ENCODE assay signal across 21 mouse cellular contexts in genomic region chr4:54074226-54074625, GRCm38 (mm10).
DNase-seq lines count a peak whose midpoint lies in the region; ATAC-seq and TF ChIP-seq lines count a peak whose summit lies in the region.
"Had no signal": no experiment of that assay in that cellular context is flagged by ENCODE, and none has a peak within 500 bp of the region (broad histone marks: within the 10 kb centered on the region; RNA-seq: fewer than 3 reads in every experiment).

No protein-coding gene starts in this region.

- H3K9me3 ChIP-seq in forebrain, embryonic 10.5 days, result peaks cover 14% of the 10 kb centered on the region
- no peaks in the 10 kb centered on the region for H3K9me3 ChIP-seq in forebrain, embryonic 15.5 days
- H3K9me3 ChIP-seq in hindbrain, embryonic 16.5 days (ENCODE audit: control insufficient read depth, low read length), result no peaks in the 10 kb centered on the region
- H3K9me3 ChIP-seq in hindbrain, postnatal 0 days (ENCODE audit: low read length), result peaks cover 3% of the 10 kb centered on the region
- H3K9me3 ChIP-seq: liver, embryonic 13.5 days had no signal

- 65% methylated on average over 5 of the region's 5 CpGs for WGBS in forebrain, embryonic 10.5 days
- 60% methylated on average over 5 of the region's 5 CpGs for WGBS in forebrain, embryonic 15.5 days
- 49% methylated on average over 5 of the region's 5 CpGs for WGBS in hindbrain, embryonic 16.5 days
- 65% methylated on average over 5 of the region's 5 CpGs for WGBS in hindbrain, postnatal 0 days

- H3K4me1 ChIP-seq in forebrain, embryonic 10.5 days, result peaks cover 38% of the 10 kb centered on the region
- peaks cover 10% of the 10 kb centered on the region for H3K4me1 ChIP-seq in forebrain, embryonic 15.5 days
- no peaks in the 10 kb centered on the region; the same call in none of the 2 replicates for H3K4me1 ChIP-seq in hindbrain, embryonic 16.5 days (ENCODE audit: control insufficient read depth, insufficient read depth, low read depth, low read length)
- no peaks in the 10 kb centered on the region for H3K4me1 ChIP-seq in hindbrain, postnatal 0 days (ENCODE audit: insufficient read depth, low read length)
- H3K4me1 ChIP-seq: heart, embryonic 13.5 days; liver, embryonic 13.5 days had no signal

- H3K27me3 ChIP-seq in forebrain, embryonic 10.5 days (ENCODE audit: poor library complexity, severe bottlenecking), result no peaks in the 10 kb centered on the region
- H3K27me3 ChIP-seq in forebrain, embryonic 15.5 days, result no peaks in the 10 kb centered on the region
- no peaks in the 10 kb centered on the region for H3K27me3 ChIP-seq in hindbrain, embryonic 16.5 days (replicated peaks; ENCODE audit: control insufficient read depth, insufficient read depth, low read length)
- H3K27me3 ChIP-seq in hindbrain, postnatal 0 days (ENCODE audit: insufficient read depth, low read length), result no peaks in the 10 kb centered on the region
- H3K27me3 ChIP-seq: heart, embryonic 13.5 days; liver, embryonic 13.5 days had no signal

- H3K4me3 ChIP-seq in forebrain, embryonic 10.5 days, result no peak overlapping the region
- no peak overlapping the region for H3K4me3 ChIP-seq in forebrain, embryonic 15.5 days
- no peak overlapping the region for H3K4me3 ChIP-seq in hindbrain, embryonic 16.5 days (ENCODE audit: low read length)
- no peak overlapping the region for H3K4me3 ChIP-seq in hindbrain, postnatal 0 days (ENCODE audit: low read length)
- H3K4me3 ChIP-seq: heart, embryonic 13.5 days; layer of hippocampus, adult 2 months; liver, embryonic 13.5 days had no signal

- no peak overlapping the region for H3K9ac ChIP-seq in forebrain, embryonic 15.5 days (replicated peaks)
- no peak overlapping the region for H3K9ac ChIP-seq in hindbrain, embryonic 16.5 days (ENCODE audit: low read depth, low read length)
- no peak overlapping the region for H3K9ac ChIP-seq in hindbrain, postnatal 0 days (replicated peaks; ENCODE audit: low read length)
- H3K9ac ChIP-seq: heart, embryonic 13.5 days; liver, embryonic 13.5 days had no signal

- no peak for DNase-seq in forebrain, embryonic 10.5 days (ENCODE audit: extremely low spot score, low spot score)
- no peak for DNase-seq in hindbrain, postnatal 0 days (ENCODE audit: low spot score)
- peak; percentile 22 for DNase-seq in retina, postnatal 1 day
- no peak for DNase-seq in retina, embryonic 14.5 days (ENCODE audit: low spot score)
- no peak for DNase-seq in thymus, postnatal 25 days
- DNase-seq: adrenal gland, adult 2 months; cerebellum, adult 11 months; cerebellum, postnatal 10 days; gastrocnemius, postnatal 14 days; heart, adult 18-20 months; heart, postnatal 14 days; kidney, postnatal 25 days; liver, embryonic 13.5 days; lung, adult 2 months; lung, postnatal 14 days; thymus, postnatal 36 days had no signal

- no peak for TF ChIP-seq CTCF in hindbrain, postnatal 0 days (IDR thresholded peaks at IDR 0.05; ENCODE audit: low read depth)

- H3K36me3 ChIP-seq in forebrain, embryonic 10.5 days (replicated peaks), result no peaks in the 10 kb centered on the region
- no peaks in the 10 kb centered on the region for H3K36me3 ChIP-seq in forebrain, embryonic 15.5 days
- no peaks in the 10 kb centered on the region for H3K36me3 ChIP-seq in hindbrain, embryonic 16.5 days (ENCODE audit: control insufficient read depth, insufficient read depth, low read length)
- no peaks in the 10 kb centered on the region for H3K36me3 ChIP-seq in hindbrain, postnatal 0 days (ENCODE audit: insufficient read depth, low read length)
- H3K36me3 ChIP-seq: heart, embryonic 13.5 days; liver, embryonic 13.5 days had no signal

- no peak for ATAC-seq in forebrain, embryonic 15.5 days (replicated peaks)
- 0 out of 2 replicates have a peak, but pooled peaks have one; percentile 30 for ATAC-seq in hindbrain, embryonic 16.5 days
- no peak for ATAC-seq in hindbrain, postnatal 0 days
- ATAC-seq: intestine, postnatal 0 days had no signal

- no peak overlapping the region for H3K4me2 ChIP-seq in forebrain, embryonic 15.5 days (replicated peaks)
- no peak overlapping the region for H3K4me2 ChIP-seq in hindbrain, embryonic 16.5 days (ENCODE audit: low read length)
- H3K4me2 ChIP-seq in hindbrain, postnatal 0 days (ENCODE audit: low read depth, low read length), result no peak overlapping the region
- H3K4me2 ChIP-seq: heart, embryonic 13.5 days; liver, embryonic 13.5 days had no signal

- H3K27ac ChIP-seq in forebrain, embryonic 10.5 days, result peak overlapping the region; percentile 87
- no peak overlapping the region for H3K27ac ChIP-seq in forebrain, embryonic 15.5 days (replicated peaks)
- no peak overlapping the region for H3K27ac ChIP-seq in hindbrain, embryonic 16.5 days (ENCODE audit: low read depth, low read length)
- H3K27ac ChIP-seq in hindbrain, postnatal 0 days, result no peak overlapping the region
- H3K27ac ChIP-seq: heart, embryonic 13.5 days; liver, embryonic 13.5 days had no signal
